ENCODE assay signal across 22 mouse cellular contexts in the genomic region with DNA sequence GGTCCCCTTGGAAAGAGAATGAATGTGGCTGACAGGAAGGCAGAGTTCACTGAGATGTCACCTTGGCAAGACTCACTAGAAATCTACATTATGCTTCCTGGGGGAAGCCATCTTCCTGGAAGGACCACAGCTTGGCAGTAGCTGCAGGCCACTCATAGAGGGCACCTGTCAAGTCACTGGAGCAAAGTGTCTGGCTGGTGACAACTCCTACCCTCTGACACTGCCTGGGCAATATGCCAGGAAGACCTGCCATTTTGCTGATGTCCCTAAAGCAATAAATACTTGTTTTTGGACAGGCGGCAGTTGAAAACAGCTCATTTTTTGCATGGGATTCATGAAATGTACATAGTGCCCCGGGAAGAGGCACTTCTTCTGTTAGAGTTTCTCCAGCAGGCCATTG.
"Had no signal": no experiment of that assay in that cellular context is flagged by ENCODE, and none has a peak within 500 bp of the region (broad histone marks: within the 10 kb centered on the region; RNA-seq: fewer than 3 reads in every experiment).

No protein-coding gene starts in this region.

- H3K27ac ChIP-seq: kidney, postnatal 0 days; layer of hippocampus, adult 2 months; limb, embryonic 12.5 days; limb, embryonic 15.5 days; liver, embryonic 14.5 days; macrophage; midbrain, embryonic 15.5 days; neural tube, embryonic 13.5 days; stomach, postnatal 0 days had no signal

- ATAC-seq: liver, postnatal 0 days; lung, postnatal 0 days; midbrain, embryonic 15.5 days had no signal

- DNase-seq: kidney, adult 2 months; kidney, postnatal 25 days; layer of hippocampus, adult 9-11 months; liver, postnatal 0 days; lung, embryonic 14.5 days; right cerebral cortex, adult 18-20 months; right cerebral cortex, postnatal 14 days; right cerebral cortex, postnatal 4 days; thymus, adult 18-20 months; thymus, postnatal 36 days had no signal

- H3K4me1 ChIP-seq: midbrain, embryonic 15.5 days; neural tube, embryonic 13.5 days had no signal

- H3K4me2 ChIP-seq: limb, embryonic 12.5 days; limb, embryonic 15.5 days; liver, embryonic 11.5 days; lung, embryonic 14.5 days; midbrain, embryonic 15.5 days; neural tube, embryonic 13.5 days had no signal

- H3K4me3 ChIP-seq: layer of hippocampus, adult 2 months; limb, embryonic 12.5 days; limb, embryonic 15.5 days; midbrain, embryonic 15.5 days; myocyte; neural tube, embryonic 13.5 days had no signal

- H3K27me3 ChIP-seq: limb, embryonic 12.5 days; limb, embryonic 15.5 days; midbrain, embryonic 15.5 days; neural tube, embryonic 13.5 days had no signal

- H3K9ac ChIP-seq: limb, embryonic 12.5 days; limb, embryonic 15.5 days; liver, embryonic 14.5 days; liver, postnatal 0 days; lung, embryonic 14.5 days; midbrain, embryonic 15.5 days; neural tube, embryonic 13.5 days had no signal

- H3K9me3 ChIP-seq: limb, embryonic 12.5 days; limb, embryonic 15.5 days; midbrain, embryonic 15.5 days; neural tube, embryonic 13.5 days had no signal

- H3K36me3 ChIP-seq: limb, embryonic 12.5 days; limb, embryonic 15.5 days; midbrain, embryonic 15.5 days; neural tube, embryonic 13.5 days had no signal
